Mouse (Mus musculus): Measurements from ENCODE around the gene Med13. TPM values are rescaled to one million over a fixed set of nuclear protein-coding genes. Genes with fewer than 3 reads are reported as not detected.

Gene Med13
- polyA plus RNA-seq, 1 experiment, result 25.0 TPM

DNA sequence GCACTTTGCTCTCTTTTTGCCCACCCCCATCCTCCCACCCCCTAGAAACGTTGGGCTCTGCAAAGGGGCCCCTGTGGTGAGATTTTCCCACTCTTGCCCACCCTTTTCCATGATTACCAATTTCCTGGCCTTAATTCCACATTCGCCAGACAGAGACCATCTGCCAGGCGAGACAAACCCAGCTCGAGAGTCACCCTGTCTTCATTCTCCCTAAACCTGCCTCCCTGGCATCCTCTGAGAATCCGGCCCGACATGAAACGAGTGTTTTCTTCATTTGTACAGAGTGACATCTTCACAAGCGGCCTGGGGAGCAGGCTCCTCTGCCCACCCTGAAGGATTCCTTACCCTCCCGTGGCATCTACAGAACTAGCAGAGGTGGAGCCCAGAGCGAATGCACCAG, 29.2 kb upstream of the Med13 start:
- Histone ChIP-seq H3K27ac (ENCODE audit: control insufficient read depth, insufficient read depth, low read depth, low read length) (no peak overlapping the region), H3K27me3 (ENCODE audit: control insufficient read depth, insufficient read depth, low read length) (no peaks in the 10 kb centered on the region)
- TF ChIP-seq POLR2A (IDR thresholded peaks at IDR 0.05; ENCODE audit: control insufficient read depth, low read depth, low read length), result no peak
- TF ChIP-seq CTCF (IDR thresholded peaks at IDR 0.05; ENCODE audit: control insufficient read depth, insufficient read depth, insufficient replicate concordance, low read depth, low read length), result no peak

DNA sequence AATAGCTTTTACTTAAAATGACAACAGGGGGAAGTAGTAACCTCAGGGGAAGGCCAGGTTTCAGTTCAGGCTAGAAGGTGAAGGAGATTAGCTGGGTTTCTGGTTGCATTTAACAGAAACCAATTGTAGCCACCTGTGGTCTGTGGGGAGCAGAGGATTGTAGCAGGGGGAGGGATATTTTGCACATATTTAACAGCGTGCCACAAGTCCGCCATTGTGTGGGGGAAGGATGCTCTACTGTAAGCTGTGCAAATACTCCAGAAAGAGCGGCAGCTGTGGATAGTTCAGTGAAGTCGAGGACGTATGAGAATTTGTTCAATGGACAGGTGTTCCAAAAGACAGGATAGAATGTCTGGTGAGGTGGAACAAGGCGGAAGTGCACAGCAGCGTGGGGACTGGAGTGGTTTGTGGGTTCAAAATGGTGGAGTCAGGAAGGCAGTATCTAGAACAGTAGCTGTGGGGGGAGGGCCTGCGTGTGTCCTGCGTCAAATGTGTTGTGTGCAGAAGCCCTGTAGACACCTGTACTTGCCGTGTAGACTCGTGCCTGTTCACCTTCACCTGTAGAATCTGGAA, 28.4 kb upstream of the Med13 start:
- Histone ChIP-seq H3K4me1 (ENCODE audit: control insufficient read depth, insufficient read depth, low read length) (no peaks in the 10 kb centered on the region; the same call in 1 of the 2 replicates), H3K36me3 (ENCODE audit: control insufficient read depth, insufficient read depth, low read length) (no peaks in the 10 kb centered on the region), H3K4me3 (ENCODE audit: control insufficient read depth, low read depth, low read length) (no peak overlapping the region), H3K27me3 (ENCODE audit: control insufficient read depth, insufficient read depth, low read length) (no peaks in the 10 kb centered on the region), H3K27ac (ENCODE audit: control insufficient read depth, insufficient read depth, low read depth, low read length) (no peak overlapping the region)
- TF ChIP-seq POLR2A (IDR thresholded peaks at IDR 0.05; ENCODE audit: control insufficient read depth, low read depth, low read length) (no peak), CTCF (IDR thresholded peaks at IDR 0.05; ENCODE audit: control insufficient read depth, insufficient read depth, insufficient replicate concordance, low read depth, low read length) (no peak)

More for the DNA sequence above, 29.2 kb upstream of the Med13 start:
- Histone ChIP-seq H3K36me3 (ENCODE audit: control insufficient read depth, insufficient read depth, low read length) (no peaks in the 10 kb centered on the region), H3K4me3 (ENCODE audit: control insufficient read depth, low read depth, low read length) (no peak overlapping the region), H3K4me1 (ENCODE audit: control insufficient read depth, insufficient read depth, low read length) (no peaks in the 10 kb centered on the region; the same call in 1 of the 2 replicates)

DNA sequence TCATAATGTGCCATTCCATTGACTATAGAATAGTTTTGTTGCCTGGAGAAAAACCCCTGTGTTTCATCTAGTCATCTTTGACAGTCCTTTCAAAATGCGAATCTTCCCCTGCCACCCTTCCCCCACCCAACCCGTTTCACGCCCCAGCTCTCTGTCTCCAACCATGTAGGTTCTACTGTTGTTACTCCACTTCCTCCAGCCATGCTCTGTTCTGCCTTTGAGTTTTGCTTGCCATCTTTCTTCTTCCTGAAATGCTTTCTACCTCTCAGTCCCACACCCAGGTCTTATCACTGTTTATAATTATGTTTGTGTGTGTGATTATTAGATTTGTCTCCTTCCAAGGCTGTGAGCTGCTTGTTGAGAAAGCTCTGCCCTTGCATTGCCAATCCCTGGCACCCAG, 26.7 kb upstream of the Med13 start:
- Histone ChIP-seq H3K27ac (ENCODE audit: control insufficient read depth, insufficient read depth, low read depth, low read length) (no peak overlapping the region), H3K4me1 (ENCODE audit: control insufficient read depth, insufficient read depth, low read length) (no peaks in the 10 kb centered on the region; the same call in 1 of the 2 replicates), H3K36me3 (ENCODE audit: control insufficient read depth, insufficient read depth, low read length) (no peaks in the 10 kb centered on the region), H3K27me3 (ENCODE audit: control insufficient read depth, insufficient read depth, low read length) (no peaks in the 10 kb centered on the region), H3K4me3 (ENCODE audit: control insufficient read depth, low read depth, low read length) (no peak overlapping the region)
- TF ChIP-seq CTCF (IDR thresholded peaks at IDR 0.05; ENCODE audit: control insufficient read depth, insufficient read depth, insufficient replicate concordance, low read depth, low read length), result no peak
- no peak for TF ChIP-seq POLR2A (IDR thresholded peaks at IDR 0.05; ENCODE audit: control insufficient read depth, low read depth, low read length)

DNA sequence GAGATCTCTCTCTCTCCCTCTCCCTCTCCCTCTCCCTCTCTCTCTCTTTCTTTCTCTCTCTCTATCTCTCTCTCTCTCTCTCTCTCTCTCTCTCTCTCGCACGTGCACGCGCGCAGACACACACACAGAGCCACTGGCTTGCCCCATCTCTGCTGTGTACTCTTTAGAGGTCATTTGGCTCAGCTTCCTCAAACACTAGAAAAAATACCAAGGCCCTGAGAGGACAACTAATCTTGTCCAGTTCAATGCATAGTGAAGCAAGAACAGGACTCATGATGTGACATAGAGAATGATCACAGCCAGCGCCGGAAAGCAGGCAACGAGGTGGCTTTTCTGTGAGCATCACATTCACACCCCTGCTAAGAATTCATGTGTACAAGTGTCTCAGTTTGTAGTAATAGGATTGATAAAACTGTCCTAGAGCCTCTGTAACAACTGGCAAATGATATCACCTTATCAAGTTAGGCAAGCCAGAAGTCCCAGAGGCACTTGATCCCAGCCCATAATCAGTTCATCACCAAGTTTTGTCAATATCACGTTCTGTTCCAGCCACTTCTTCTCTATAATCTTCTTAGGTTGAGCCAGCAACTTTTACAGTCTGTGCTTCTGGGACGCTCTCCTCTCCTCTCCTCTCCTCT, 25.2 kb upstream of the Med13 start:
- no peak overlapping the region for H3K27ac ChIP-seq (ENCODE audit: control insufficient read depth, insufficient read depth, low read depth, low read length)
- H3K4me1 ChIP-seq (ENCODE audit: control insufficient read depth, insufficient read depth, low read length), result no peaks in the 10 kb centered on the region; the same call in 1 of the 2 replicates
- TF ChIP-seq CTCF (IDR thresholded peaks at IDR 0.05; ENCODE audit: control insufficient read depth, insufficient read depth, insufficient replicate concordance, low read depth, low read length), result no peak
- no peak for TF ChIP-seq POLR2A (IDR thresholded peaks at IDR 0.05; ENCODE audit: control insufficient read depth, low read depth, low read length)
- no peaks in the 10 kb centered on the region for H3K36me3 ChIP-seq (ENCODE audit: control insufficient read depth, insufficient read depth, low read length)
- H3K4me3 ChIP-seq (ENCODE audit: control insufficient read depth, low read depth, low read length), result peak overlapping the region; percentile 47
- H3K27me3 ChIP-seq (ENCODE audit: control insufficient read depth, insufficient read depth, low read length), result no peaks in the 10 kb centered on the region

DNA sequence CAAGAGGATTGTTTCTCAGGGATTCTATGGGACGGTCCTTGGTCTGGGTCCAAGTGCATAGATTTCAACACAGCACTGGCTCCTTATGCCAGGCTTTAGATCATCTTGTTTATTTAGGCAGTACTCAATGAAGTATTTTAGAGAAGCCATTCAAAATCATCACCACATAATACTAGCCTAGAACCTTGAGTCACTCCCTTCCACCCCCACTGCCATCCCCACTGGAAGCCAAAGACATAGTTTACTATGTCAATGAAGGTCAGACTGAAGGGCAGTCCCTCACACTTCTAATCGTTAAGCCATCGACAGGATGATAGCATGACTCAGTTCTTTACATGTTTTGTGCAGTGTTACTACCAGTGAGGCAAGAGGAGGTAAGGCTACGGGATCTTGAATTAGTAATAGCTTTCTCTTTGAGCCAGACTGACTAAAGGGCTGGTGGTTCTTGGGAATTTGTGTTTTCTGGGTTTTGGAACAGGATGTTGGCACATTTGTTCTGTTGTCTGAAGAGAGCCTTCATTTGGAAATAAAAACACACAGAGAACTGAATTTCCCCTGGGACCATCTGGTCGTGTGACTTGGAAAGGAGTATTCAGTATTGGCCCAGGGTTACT, 24.2 kb upstream of the Med13 start:
- Histone ChIP-seq H3K4me3 (ENCODE audit: control insufficient read depth, low read depth, low read length) (peak overlapping the region; percentile 14; the same call in 1 of the 2 replicates), H3K27me3 (ENCODE audit: control insufficient read depth, insufficient read depth, low read length) (no peaks in the 10 kb centered on the region), H3K36me3 (ENCODE audit: control insufficient read depth, insufficient read depth, low read length) (no peaks in the 10 kb centered on the region), H3K4me1 (ENCODE audit: control insufficient read depth, insufficient read depth, low read length) (no peaks in the 10 kb centered on the region; the same call in 1 of the 2 replicates), H3K27ac (ENCODE audit: control insufficient read depth, insufficient read depth, low read depth, low read length) (0 out of 2 replicates have a peak overlapping the region, but pooled peaks have one; percentile 3)
- TF ChIP-seq POLR2A (IDR thresholded peaks at IDR 0.05; ENCODE audit: control insufficient read depth, low read depth, low read length) (no peak), CTCF (IDR thresholded peaks at IDR 0.05; ENCODE audit: control insufficient read depth, insufficient read depth, insufficient replicate concordance, low read depth, low read length) (no peak)

DNA sequence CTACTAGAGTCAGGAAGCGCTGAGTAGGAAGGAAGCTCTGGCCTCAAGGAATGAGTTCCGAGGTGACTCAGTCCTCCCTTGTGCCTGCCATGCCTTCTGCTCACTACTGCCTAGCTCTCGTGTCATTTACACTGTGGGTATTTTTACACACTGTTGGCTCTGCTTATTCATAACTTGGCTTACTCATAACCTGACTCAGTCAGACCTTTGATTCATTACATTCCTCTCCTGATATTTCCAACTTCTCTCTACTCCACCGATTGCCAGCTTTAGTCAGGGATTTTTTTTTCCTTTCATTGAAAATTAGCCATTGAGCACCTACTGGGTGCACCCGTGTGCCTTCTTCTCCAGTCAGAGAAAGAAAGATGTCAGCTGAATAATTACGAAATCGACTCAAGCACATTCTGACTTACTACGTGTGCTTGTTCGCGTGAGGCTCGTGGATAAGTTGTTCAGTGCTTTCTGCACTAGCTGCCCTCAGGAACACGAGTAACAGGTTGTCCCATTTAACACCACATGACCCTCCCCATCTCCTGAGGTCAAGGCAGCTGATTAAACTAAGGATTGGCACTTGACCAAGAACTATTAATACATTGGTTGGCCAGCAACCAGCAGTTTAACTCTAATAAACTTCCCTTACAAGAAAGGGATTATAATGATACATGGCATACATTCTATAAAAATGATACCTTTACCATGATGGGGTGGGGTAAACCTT, 23.3 kb upstream of the Med13 start:
- Histone ChIP-seq H3K4me3 (ENCODE audit: control insufficient read depth, low read depth, low read length) (no peak overlapping the region), H3K27me3 (ENCODE audit: control insufficient read depth, insufficient read depth, low read length) (no peaks in the 10 kb centered on the region), H3K4me1 (ENCODE audit: control insufficient read depth, insufficient read depth, low read length) (no peaks in the 10 kb centered on the region; the same call in 1 of the 2 replicates), H3K36me3 (ENCODE audit: control insufficient read depth, insufficient read depth, low read length) (no peaks in the 10 kb centered on the region), H3K27ac (ENCODE audit: control insufficient read depth, insufficient read depth, low read depth, low read length) (no peak overlapping the region)
- TF ChIP-seq CTCF (IDR thresholded peaks at IDR 0.05; ENCODE audit: control insufficient read depth, insufficient read depth, insufficient replicate concordance, low read depth, low read length), result no peak
- TF ChIP-seq POLR2A (IDR thresholded peaks at IDR 0.05; ENCODE audit: control insufficient read depth, low read depth, low read length), result no peak

DNA sequence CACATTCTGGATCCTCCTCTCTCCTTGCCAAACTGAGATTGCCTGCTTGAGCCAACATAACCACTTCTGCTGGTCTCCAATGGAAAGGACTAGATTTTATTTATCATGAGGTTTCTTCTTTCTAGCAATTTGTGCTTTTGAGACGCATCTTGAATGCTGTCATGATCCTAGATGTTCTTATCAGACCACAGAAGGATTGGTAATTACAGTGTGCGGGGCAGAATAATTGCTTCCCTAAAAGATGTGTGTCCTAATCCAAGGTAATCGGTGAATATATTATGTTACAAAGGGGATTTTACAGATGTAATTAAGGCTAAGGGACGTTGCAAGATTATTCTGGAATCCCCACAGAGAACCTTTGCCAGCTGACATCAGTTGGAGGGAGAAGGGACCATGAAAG, 21.6 kb upstream of the Med13 start:
- no peaks in the 10 kb centered on the region for H3K36me3 ChIP-seq (ENCODE audit: control insufficient read depth, insufficient read depth, low read length)
- no peaks in the 10 kb centered on the region for H3K27me3 ChIP-seq (ENCODE audit: control insufficient read depth, insufficient read depth, low read length)
- no peak overlapping the region for H3K4me3 ChIP-seq (ENCODE audit: control insufficient read depth, low read depth, low read length)
- H3K27ac ChIP-seq (ENCODE audit: control insufficient read depth, insufficient read depth, low read depth, low read length), result no peak overlapping the region
- no peak for TF ChIP-seq CTCF (IDR thresholded peaks at IDR 0.05; ENCODE audit: control insufficient read depth, insufficient read depth, insufficient replicate concordance, low read depth, low read length)
- TF ChIP-seq POLR2A (IDR thresholded peaks at IDR 0.05; ENCODE audit: control insufficient read depth, low read depth, low read length), result no peak
- no peaks in the 10 kb centered on the region; the same call in 1 of the 2 replicates for H3K4me1 ChIP-seq (ENCODE audit: control insufficient read depth, insufficient read depth, low read length)
